Mouse (Mus musculus): Measurements from ENCODE around the gene Tle4. TPM values are rescaled to one million over a fixed set of nuclear protein-coding genes. Genes with fewer than 3 reads are reported as not detected.

The Tle4 gene
- polyA plus RNA-seq, 1 experiment, result 3.8 TPM

- H3K4me1 ChIP-seq (ENCODE audit: control insufficient read depth, insufficient read depth, insufficient read length, low read length), result peaks cover 3% of the 10 kb centered on the region; the same call in 1 of the 2 replicates
- peak overlapping the region; percentile 47 for H3K27ac ChIP-seq (replicated peaks; ENCODE audit: low read depth, low read length)
- peak overlapping the region; percentile 98 for H3K4me3 ChIP-seq (ENCODE audit: insufficient read depth, low read depth, low read length)
These were observed 622 bp downstream of the Tle4 start for GRCm38 (mm10) chr19:14596941-14597916.

- H3K27ac ChIP-seq (replicated peaks; ENCODE audit: low read depth, low read length), result 0 out of 2 replicates have a peak overlapping the region, but pooled peaks have one; percentile 47
- peaks cover 4% of the 10 kb centered on the region; the same call in 1 of the 2 replicates for H3K4me1 ChIP-seq (ENCODE audit: control insufficient read depth, insufficient read depth, insufficient read length, low read length)
- peak overlapping the region; percentile 98 for H3K4me3 ChIP-seq (ENCODE audit: insufficient read depth, low read depth, low read length)
These were observed 1.4 kb downstream of the Tle4 start for GRCm38 (mm10) chr19:14596358-14596940.

GRCm38 (mm10) chr19:14595390-14595997, 2.4 kb downstream of the Tle4 start:
- peak overlapping the region; percentile 18; the same call in 1 of the 2 replicates for H3K4me3 ChIP-seq (ENCODE audit: insufficient read depth, low read depth, low read length)
- H3K27ac ChIP-seq (replicated peaks; ENCODE audit: low read depth, low read length), result no peak overlapping the region
- peaks cover 4% of the 10 kb centered on the region; the same call in 1 of the 2 replicates for H3K4me1 ChIP-seq (ENCODE audit: control insufficient read depth, insufficient read depth, insufficient read length, low read length)

GRCm38 (mm10) chr19:14594537-14594936, 3.3 kb downstream of the Tle4 start:
- Histone ChIP-seq H3K4me1 (ENCODE audit: control insufficient read depth, insufficient read depth, insufficient read length, low read length) (0 out of 2 replicates have a peak, but pooled peaks cover 2% of the 10 kb centered on the region), H3K27ac (replicated peaks; ENCODE audit: low read depth, low read length) (no peak overlapping the region), H3K4me3 (ENCODE audit: insufficient read depth, low read depth, low read length) (no peak overlapping the region)

GRCm38 (mm10) chr19:14591809-14592535, 5.9 kb downstream of the Tle4 start:
- Histone ChIP-seq H3K4me3 (ENCODE audit: insufficient read depth, low read depth, low read length) (no peak overlapping the region), H3K4me1 (ENCODE audit: control insufficient read depth, insufficient read depth, insufficient read length, low read length) (0 out of 2 replicates have a peak, but pooled peaks cover 5% of the 10 kb centered on the region), H3K27ac (replicated peaks; ENCODE audit: low read depth, low read length) (no peak overlapping the region)

GRCm38 (mm10) chr19:14590154-14590553, 7.7 kb downstream of the Tle4 start:
- H3K27ac ChIP-seq (replicated peaks; ENCODE audit: low read depth, low read length), result no peak overlapping the region
- no peak overlapping the region for H3K4me3 ChIP-seq (ENCODE audit: insufficient read depth, low read depth, low read length)
- peaks cover 9% of the 10 kb centered on the region; the same call in 1 of the 2 replicates for H3K4me1 ChIP-seq (ENCODE audit: control insufficient read depth, insufficient read depth, insufficient read length, low read length)

- Histone ChIP-seq H3K4me1 (ENCODE audit: control insufficient read depth, insufficient read depth, insufficient read length, low read length) (peaks cover 9% of the 10 kb centered on the region; the same call in 1 of the 2 replicates), H3K27ac (replicated peaks; ENCODE audit: low read depth, low read length) (no peak overlapping the region)
These were observed 9.4 kb downstream of the Tle4 start for GRCm38 (mm10) chr19:14588221-14589123.

GRCm38 (mm10) chr19:14586171-14586570, 11.7 kb downstream of the Tle4 start:
- Histone ChIP-seq H3K27ac (replicated peaks; ENCODE audit: low read depth, low read length) (peak overlapping the region; percentile 67), H3K4me1 (ENCODE audit: control insufficient read depth, insufficient read depth, insufficient read length, low read length) (peaks cover 7% of the 10 kb centered on the region; the same call in 1 of the 2 replicates), H3K4me3 (ENCODE audit: insufficient read depth, low read depth, low read length) (no peak overlapping the region)

More at GRCm38 (mm10) chr19:14588221-14589123, 9.4 kb downstream of the Tle4 start:
- H3K4me3 ChIP-seq (ENCODE audit: insufficient read depth, low read depth, low read length), result no peak overlapping the region

GRCm38 (mm10) chr19:14585731-14586130, 12.1 kb downstream of the Tle4 start:
- no peak overlapping the region for H3K4me3 ChIP-seq (ENCODE audit: insufficient read depth, low read depth, low read length)
- H3K4me1 ChIP-seq (ENCODE audit: control insufficient read depth, insufficient read depth, insufficient read length, low read length), result peaks cover 7% of the 10 kb centered on the region; the same call in 1 of the 2 replicates
- peak overlapping the region; percentile 67 for H3K27ac ChIP-seq (replicated peaks; ENCODE audit: low read depth, low read length)

GRCm38 (mm10) chr19:14585235-14585634, 12.6 kb downstream of the Tle4 start:
- peaks cover 7% of the 10 kb centered on the region; the same call in 1 of the 2 replicates for H3K4me1 ChIP-seq (ENCODE audit: control insufficient read depth, insufficient read depth, insufficient read length, low read length)
- no peak overlapping the region for H3K4me3 ChIP-seq (ENCODE audit: insufficient read depth, low read depth, low read length)
- no peak overlapping the region for H3K27ac ChIP-seq (replicated peaks; ENCODE audit: low read depth, low read length)

GRCm38 (mm10) chr19:14578698-14579097, 19.2 kb downstream of the Tle4 start:
- no peak overlapping the region for H3K4me3 ChIP-seq (ENCODE audit: insufficient read depth, low read depth, low read length)
- no peak overlapping the region for H3K27ac ChIP-seq (replicated peaks; ENCODE audit: low read depth, low read length)
- H3K4me1 ChIP-seq (ENCODE audit: control insufficient read depth, insufficient read depth, insufficient read length, low read length), result no peaks in the 10 kb centered on the region; the same call in 1 of the 2 replicates

- Histone ChIP-seq H3K4me1 (ENCODE audit: control insufficient read depth, insufficient read depth, insufficient read length, low read length) (no peaks in the 10 kb centered on the region; the same call in 1 of the 2 replicates), H3K27ac (replicated peaks; ENCODE audit: low read depth, low read length) (no peak overlapping the region), H3K4me3 (ENCODE audit: insufficient read depth, low read depth, low read length) (no peak overlapping the region)
These were observed 19.8 kb downstream of the Tle4 start for GRCm38 (mm10) chr19:14578016-14578415.

GRCm38 (mm10) chr19:14576311-14576710, 21.5 kb downstream of the Tle4 start:
- Histone ChIP-seq H3K4me1 (ENCODE audit: control insufficient read depth, insufficient read depth, insufficient read length, low read length) (peaks cover 3% of the 10 kb centered on the region; the same call in 1 of the 2 replicates), H3K4me3 (ENCODE audit: insufficient read depth, low read depth, low read length) (no peak overlapping the region), H3K27ac (replicated peaks; ENCODE audit: low read depth, low read length) (no peak overlapping the region)
